Mouse (Mus musculus) left cerebral cortex, adult 18-20 months (tissue): Measurements from ENCODE around the gene Iqcf3. TPM values are rescaled to one million over a fixed set of nuclear protein-coding genes. Genes with fewer than 3 reads are reported as not detected.
A peak's percentile ranks its signal among the peaks of the same experiment; 100 is the strongest.

Experiments
- DNase-seq, 2 experiments: peaks; one replicate each; pipeline ENCODE4 v3.0.0; 2021 to 2022; ENCODE audit warnings: low spot score in 2 of 2, mixed read lengths in 1 of 2
- total RNA-seq, 2 experiments: library from RNA; stranded (reverse); gene quantifications; 2 replicates each; pipeline ENCODE4 v1.2.3; 2021

Iqcf3 gene
- total RNA-seq, 2 experiments from 2014 or later: not detected

- no peak for DNase-seq
Measured at GRCm38 (mm10) chr9:106456325-106457162, 104.9 kb downstream of the Iqcf3 start.

GRCm38 (mm10) chr9:106454888-106455681, 106.3 kb downstream of the Iqcf3 start:
- DNase-seq: peak in 1 of 2 experiments; percentile 38

- no peak for DNase-seq
Measured at GRCm38 (mm10) chr9:106454071-106454761, 107.2 kb downstream of the Iqcf3 start.

GRCm38 (mm10) chr9:106453271-106454070, 108.0 kb downstream of the Iqcf3 start, which contains the start of gene Pcbp4:
Gene Pcbp4, plus strand, starts transcription at chr9:106453291.
- peak; percentile 49 to 54 for DNase-seq

Other genes with a start within 250 kb of the Iqcf3 start
- 100 to 1,000 TPM; 106 to 111 TPM for gene Dusp7, start 193.0 kb downstream of the Iqcf3 start, total RNA-seq
- 100 to 1,000 TPM; 275 to 295 TPM for gene Rpl29, start 132.2 kb downstream of the Iqcf3 start, total RNA-seq
- 10 to 100 TPM; 15.6 to 19.4 TPM for gene Acy1, start 123.3 kb downstream of the Iqcf3 start, total RNA-seq
- 10 to 100 TPM; 12.5 to 12.7 TPM for gene Abhd14b, start 114.2 kb downstream of the Iqcf3 start, total RNA-seq
- 10 to 100 TPM; 35.3 to 36.5 TPM for gene Abhd14a, start 114.0 kb downstream of the Iqcf3 start, total RNA-seq
- gene Pcbp4, start 108.3 kb downstream of the Iqcf3 start, total RNA-seq: 100 to 1,000 TPM; 207 to 212 TPM
- 1 to 10 TPM; 9.0 to 9.6 TPM for gene Gpr62, start 95.7 kb downstream of the Iqcf3 start, total RNA-seq
- gene Rrp9, start 85.7 kb downstream of the Iqcf3 start, total RNA-seq: 10 to 100 TPM; 29.3 to 38.7 TPM
- gene Parp3, start 84.7 kb downstream of the Iqcf3 start, total RNA-seq: 1 to 10 TPM; 5.2 to 5.5 TPM
- not detected for gene Iqcf1, start 61.7 kb downstream of the Iqcf3 start, total RNA-seq
- not detected for gene Iqcf5, start 47.1 kb downstream of the Iqcf3 start, total RNA-seq
- not detected for gene Iqcf4, start 9.4 kb upstream of the Iqcf3 start, total RNA-seq
- not detected for gene Iqcf6, start 65.0 kb upstream of the Iqcf3 start, total RNA-seq
- 10 to 100 TPM; 50.5 to 52.2 TPM for gene Grm2, start 94.5 kb upstream of the Iqcf3 start, total RNA-seq
- 100 to 1,000 TPM in 1 of 2 experiments, 10 to 100 TPM in 1; 99.4 to 103 TPM for gene Tex264, start 124.3 kb upstream of the Iqcf3 start, total RNA-seq
- 10 to 100 TPM; 15.7 to 16.6 TPM for gene Rad54l2, start 227.6 kb upstream of the Iqcf3 start, total RNA-seq